Mouse (Mus musculus) cerebellum, adult 2 months (tissue): Measurements from ENCODE around the gene Rora. TPM values are rescaled to one million over a fixed set of nuclear protein-coding genes. Genes with fewer than 3 reads are reported as not detected.

Experiments
- DNase-seq, 2 experiments: peaks; one replicate each; pipeline ENCODE4 v3.0.0; 2021
- H3K27ac ChIP-seq: fragments of 200-500 bp; 2 replicates; pipeline ENCODE4 v1.5.1; 2012; ENCODE audit warnings: low read length, control low read depth, inconsistent platforms; ENCODE audit not compliant: insufficient read depth
- H3K27me3 ChIP-seq: fragments of 200-500 bp; 2 replicates; pipeline ENCODE4 v1.6.1; 2012; ENCODE audit warnings: inconsistent platforms, mild to moderate bottlenecking, low read length, moderate library complexity; ENCODE audit not compliant: control insufficient read depth, insufficient read depth
- H3K4me1 ChIP-seq: fragments of 200-500 bp; 2 replicates; pipeline ENCODE4 v1.6.1; 2011; ENCODE audit warnings: low read length; ENCODE audit not compliant: control insufficient read depth, insufficient read depth
- H3K4me3 ChIP-seq: fragments of 200-500 bp; replicated peaks from 2 replicates; pipeline ENCODE3; 2011; ENCODE audit warnings: mild to moderate bottlenecking, low read depth, low read length, control low read depth; ENCODE audit not compliant: insufficient read depth
- CTCF ChIP-seq: fragments of 200-500 bp; IDR thresholded peaks from 2 replicates; pipeline ENCODE4 v1.5.1; 2011; ENCODE audit warnings: low read depth, mild to moderate bottlenecking, control low read depth, low read length, moderate library complexity, borderline replicate concordance; ENCODE audit not compliant: insufficient read depth
- POLR2A ChIP-seq: fragments of 200-500 bp; IDR thresholded peaks from 2 replicates; pipeline ENCODE4 v1.6.1; 2011; ENCODE audit warnings: low read length, control low read depth, borderline replicate concordance; ENCODE audit not compliant: insufficient read depth
- WGBS: fragments of 180-500 bp; shearing (Covaris S2); methylation state at CpG from one replicate; pipeline ENCODE4 v1.1.7; 2018; 5-methylcytosine and 5-hydroxymethylcytosine counted together
- polyA plus RNA-seq: library from polyadenylated mRNA; depleted of rRNA; stranded (reverse); fragments of >200 nt; gene quantifications from 2 replicates; pipeline ENCODE4 v1.2.3, GENCODE M21; 2012

Gene Rora
- polyA plus RNA-seq, 1 experiment: 58.4 TPM

DNA sequence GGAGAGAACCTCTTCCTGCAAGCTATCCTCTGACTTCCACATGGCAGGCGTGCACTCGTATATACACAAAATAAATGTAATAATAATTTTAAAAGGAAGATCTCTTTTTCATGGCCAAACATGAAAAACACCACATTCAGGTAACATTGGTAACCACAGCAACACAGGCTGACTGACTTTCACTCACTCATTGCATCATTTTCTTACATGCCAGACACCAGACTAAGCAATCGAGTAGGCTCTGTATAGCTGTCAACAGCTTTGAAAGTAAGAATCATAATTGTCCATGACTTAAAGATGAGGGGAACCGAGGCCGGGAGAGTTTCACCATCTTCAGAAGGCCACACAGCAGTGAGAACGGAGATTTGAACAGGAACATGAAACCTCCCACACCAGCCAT lies 665.8 kb downstream of the Rora start:
- Histone ChIP-seq H3K27ac (no peak overlapping the region), H3K27me3 (no peaks in the 10 kb centered on the region), H3K4me1 (no peaks in the 10 kb centered on the region; the same call in 1 of the 2 replicates), H3K4me3 (no peak overlapping the region)
- DNase-seq: no peak
- no peak for TF ChIP-seq CTCF
- no peak for TF ChIP-seq POLR2A
- 94% methylated on average over 6 of the region's 6 CpGs for WGBS

DNA sequence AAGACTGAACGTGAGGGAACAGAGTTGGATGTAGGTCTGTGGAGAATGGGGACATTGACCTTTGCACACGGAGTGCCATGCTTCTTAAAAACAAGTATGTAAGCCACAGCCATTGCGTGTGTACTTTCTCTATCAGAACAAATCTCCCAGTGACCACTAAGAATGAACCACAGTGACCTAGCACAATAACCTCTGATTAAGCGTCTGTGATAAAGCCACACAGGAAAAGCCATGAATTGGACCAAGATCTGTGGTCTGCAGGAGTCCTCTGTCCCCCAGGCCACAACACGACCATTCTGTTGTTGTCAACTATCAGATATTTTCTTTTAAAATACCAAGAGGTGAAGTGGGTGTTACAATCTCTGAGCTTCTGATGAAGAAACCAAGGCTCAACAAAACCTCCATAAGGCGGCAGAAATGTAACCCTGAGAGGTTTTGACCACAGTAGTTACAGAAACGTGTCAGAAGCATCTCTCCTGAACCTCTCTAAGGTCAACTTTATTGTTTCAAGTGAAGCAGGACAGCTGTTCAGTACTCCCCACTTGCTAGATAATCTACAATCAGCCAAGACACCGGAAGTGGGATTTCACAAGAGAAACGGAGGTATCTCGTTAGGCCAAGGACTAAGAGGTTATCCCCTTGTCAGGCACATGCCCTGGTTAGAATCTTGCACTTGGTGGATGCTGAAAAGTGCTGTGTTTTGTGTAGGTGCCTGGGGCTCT lies 666.5 kb downstream of the Rora start:
- Histone ChIP-seq H3K27ac (no peak overlapping the region), H3K4me1 (no peaks in the 10 kb centered on the region), H3K27me3 (no peaks in the 10 kb centered on the region), H3K4me3 (no peak overlapping the region)
- WGBS: 76% methylated on average over 10 of the region's 10 CpGs
- DNase-seq: no peak
- TF ChIP-seq CTCF: no peak

GRCm38 (mm10) chr9:69320635-69321027 lies 667.0 kb downstream of the Rora start:
- Histone ChIP-seq H3K4me3 (no peak overlapping the region), H3K27me3 (no peaks in the 10 kb centered on the region), H3K27ac (no peak overlapping the region), H3K4me1 (no peaks in the 10 kb centered on the region)
- TF ChIP-seq POLR2A: no peak
- no peak for TF ChIP-seq CTCF
- WGBS: 65% methylated on average over 3 of the region's 3 CpGs
- no peak for DNase-seq

GRCm38 (mm10) chr9:69321956-69322355 lies 668.4 kb downstream of the Rora start:
- Histone ChIP-seq H3K4me3 (no peak overlapping the region), H3K27me3 (no peaks in the 10 kb centered on the region), H3K4me1 (no peaks in the 10 kb centered on the region), H3K27ac (no peak overlapping the region)
- DNase-seq: no peak
- no peak for TF ChIP-seq POLR2A
- TF ChIP-seq CTCF: no peak
- 92% methylated on average over 1 of the region's 1 CpGs for WGBS

GRCm38 (mm10) chr9:69323831-69324230 lies 670.2 kb downstream of the Rora start:
- H3K27me3 ChIP-seq: no peaks in the 10 kb centered on the region
- no peaks in the 10 kb centered on the region for H3K4me1 ChIP-seq
- no peak for TF ChIP-seq CTCF
- TF ChIP-seq POLR2A: no peak
- no peak overlapping the region for H3K27ac ChIP-seq
- DNase-seq: no peak
- 68% methylated on average over 8 of the region's 8 CpGs for WGBS
- H3K4me3 ChIP-seq: no peak overlapping the region

GRCm38 (mm10) chr9:69327077-69327476 lies 673.5 kb downstream of the Rora start:
- no peak overlapping the region for H3K4me3 ChIP-seq
- TF ChIP-seq POLR2A: no peak
- TF ChIP-seq CTCF: no peak
- DNase-seq: no peak
- no peak overlapping the region for H3K27ac ChIP-seq
- H3K27me3 ChIP-seq: no peaks in the 10 kb centered on the region
- no peaks in the 10 kb centered on the region; the same call in 1 of the 2 replicates for H3K4me1 ChIP-seq
- 52% methylated on average over 9 of the region's 9 CpGs for WGBS

DNA sequence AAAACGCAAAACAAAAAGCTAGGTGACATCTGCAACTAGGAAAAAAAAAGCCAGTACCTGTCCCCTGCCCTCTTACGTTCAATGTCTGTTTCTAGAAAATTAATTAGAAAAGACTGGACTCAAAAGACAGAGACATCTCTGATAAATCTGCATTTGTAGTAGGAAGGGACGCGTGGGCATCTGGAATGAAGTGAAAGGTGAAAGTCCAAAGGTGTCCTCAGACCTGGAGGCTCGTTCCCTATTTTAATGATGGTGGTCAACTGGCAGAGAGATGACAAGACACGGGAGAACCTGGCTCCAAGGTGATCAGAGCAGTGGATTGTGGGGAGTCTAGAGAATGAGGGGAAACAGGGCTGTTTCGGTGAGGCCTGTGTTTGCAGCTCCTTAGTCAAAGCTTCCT lies 674.0 kb downstream of the Rora start:
- TF ChIP-seq POLR2A: no peak
- TF ChIP-seq CTCF: no peak
- peaks cover 3% of the 10 kb centered on the region for H3K4me1 ChIP-seq
- H3K27me3 ChIP-seq: no peaks in the 10 kb centered on the region
- WGBS: 94% methylated on average over 7 of the region's 7 CpGs
- DNase-seq: no peak
- no peak overlapping the region for H3K4me3 ChIP-seq
- H3K27ac ChIP-seq: no peak overlapping the region

- TF ChIP-seq CTCF: no peak
- no peak for TF ChIP-seq POLR2A
- Histone ChIP-seq H3K27ac (no peak overlapping the region), H3K4me1 (peaks cover 6% of the 10 kb centered on the region), H3K4me3 (no peak overlapping the region), H3K27me3 (no peaks in the 10 kb centered on the region)
- WGBS: 82% methylated on average over 3 of the region's 3 CpGs
- DNase-seq: no peak
These were observed 678.2 kb downstream of the Rora start for GRCm38 (mm10) chr9:69331790-69332189.
